Mouse (Mus musculus) CD4-positive, CD25-positive, alpha-beta regulatory T cell (primary cell): Measurements from ENCODE around the gene Rpl7l1. TPM values are rescaled to one million over a fixed set of nuclear protein-coding genes. Genes with fewer than 3 reads are reported as not detected.

Experiments used
- polyA plus RNA-seq: library from polyadenylated mRNA; unstranded; fragments of 100-300 nt; shearing (Covaris generic); gene quantifications from one replicate; pipeline ENCODE4 v1.2.1, GENCODE M21; 2017

The Rpl7l1 gene
- polyA plus RNA-seq: 139 TPM

GRCm38 (mm10) chr17:46782341-46783221, at the start of gene Rpl7l1:
Gene Rpl7l1, minus strand, starts transcription at chr17:46782672.

GRCm38 (mm10) chr17:46772404-46773277, 9.8 kb downstream of the Rpl7l1 start, which contains the start of gene 2310039H08Rik:
Gene 2310039H08Rik, plus strand, starts transcription at chr17:46772635.

GRCm38 (mm10) chr17:46763544-46763943, 18.9 kb downstream of the Rpl7l1 start, which contains the start of gene Ptcra:
Gene Ptcra, minus strand, starts transcription at chr17:46763712.

GRCm38 (mm10) chr17:46751794-46752556, 30.5 kb downstream of the Rpl7l1 start, which contains the start of gene Cnpy3:
Gene Cnpy3, minus strand, starts transcription at chr17:46752214.

GRCm38 (mm10) chr17:46728904-46729318, 53.6 kb downstream of the Rpl7l1 start, which contains the start of gene Gnmt:
Gene Gnmt, minus strand, starts transcription at chr17:46729168.

Other genes with a start within 250 kb of the Rpl7l1 start
- gene Cul9, start 236.3 kb downstream of the Rpl7l1 start, polyA plus RNA-seq: 6.2 TPM
- 41.4 TPM for gene Srf, start 226.5 kb downstream of the Rpl7l1 start, polyA plus RNA-seq
- 0.23 TPM for gene Ptk7, start 153.2 kb downstream of the Rpl7l1 start, polyA plus RNA-seq
- gene Klc4, start 136.7 kb downstream of the Rpl7l1 start, polyA plus RNA-seq: 24.7 TPM
- 42.7 TPM for gene Mrpl2, start 136.4 kb downstream of the Rpl7l1 start, polyA plus RNA-seq
- gene Cul7, start 132.3 kb downstream of the Rpl7l1 start, polyA plus RNA-seq: 10.0 TPM
- 65.9 TPM for gene Rrp36, start 108.3 kb downstream of the Rpl7l1 start, polyA plus RNA-seq
- 149 TPM for gene Mea1, start 103.9 kb downstream of the Rpl7l1 start, polyA plus RNA-seq
- 60.8 TPM for gene Klhdc3, start 101.8 kb downstream of the Rpl7l1 start, polyA plus RNA-seq
- gene Ppp2r5d, start 77.6 kb downstream of the Rpl7l1 start, polyA plus RNA-seq: 98.9 TPM
- 53.2 TPM for gene Pex6, start 71.2 kb downstream of the Rpl7l1 start, polyA plus RNA-seq
- gene Gnmt, start 53.5 kb downstream of the Rpl7l1 start, polyA plus RNA-seq: 0.66 TPM
- 49.8 TPM for gene Cnpy3, start 30.5 kb downstream of the Rpl7l1 start, polyA plus RNA-seq
- not detected for gene Ptcra, start 19.0 kb downstream of the Rpl7l1 start, polyA plus RNA-seq
- 31.3 TPM for gene 2310039H08Rik, start 10.0 kb downstream of the Rpl7l1 start, polyA plus RNA-seq
- gene Bicral, start 75.8 kb upstream of the Rpl7l1 start, polyA plus RNA-seq: 39.7 TPM
- gene Tbcc, start 108.0 kb upstream of the Rpl7l1 start, polyA plus RNA-seq: 60.7 TPM
- gene Prph2, start 127.8 kb upstream of the Rpl7l1 start, polyA plus RNA-seq: not detected
- gene Ubr2, start 227.9 kb upstream of the Rpl7l1 start, polyA plus RNA-seq: 52.6 TPM